Mouse (Mus musculus): Measurements from ENCODE around the gene Ghrhr.

The Ghrhr gene

GRCm38 (mm10) chr6:55353711-55354445, 22.2 kb upstream of the Ghrhr start:
- no peak for DNase-seq (ENCODE audit: low spot score in 2 of 2)

GRCm38 (mm10) chr6:55354456-55355117, 21.5 kb upstream of the Ghrhr start:
- DNase-seq (ENCODE audit: low spot score in 2 of 2) = no peak

GRCm38 (mm10) chr6:55355575-55355974, 20.5 kb upstream of the Ghrhr start:
- no peak for DNase-seq (ENCODE audit: low spot score in 2 of 2)

GRCm38 (mm10) chr6:55356017-55356703, 19.9 kb upstream of the Ghrhr start:
- DNase-seq (ENCODE audit: low spot score in 2 of 2) = no peak

GRCm38 (mm10) chr6:55356976-55357635, 19.0 kb upstream of the Ghrhr start:
- DNase-seq (ENCODE audit: low spot score in 2 of 2) = no peak

GRCm38 (mm10) chr6:55357636-55358031, 18.5 kb upstream of the Ghrhr start:
- DNase-seq (ENCODE audit: low spot score in 2 of 2) = no peak

- DNase-seq (ENCODE audit: low spot score in 2 of 2) = no peak
Measured at GRCm38 (mm10) chr6:55358731-55359143, 17.4 kb upstream of the Ghrhr start.

- no peak for DNase-seq (ENCODE audit: low spot score in 2 of 2)
Measured at GRCm38 (mm10) chr6:55362663-55363062, 13.4 kb upstream of the Ghrhr start.

- DNase-seq (ENCODE audit: low spot score in 2 of 2) = no peak
Measured at GRCm38 (mm10) chr6:55367126-55367525, 9.0 kb upstream of the Ghrhr start.

- DNase-seq (ENCODE audit: low spot score in 2 of 2) = no peak
Measured at GRCm38 (mm10) chr6:55370831-55371230, 5.3 kb upstream of the Ghrhr start.

GRCm38 (mm10) chr6:55376511-55376910, 416 bp downstream of the Ghrhr start:
- no peak for DNase-seq (ENCODE audit: low spot score in 2 of 2)

GRCm38 (mm10) chr6:55377461-55377860, 1.4 kb downstream of the Ghrhr start:
- DNase-seq (ENCODE audit: low spot score in 2 of 2) = no peak

- DNase-seq (ENCODE audit: low spot score in 2 of 2) = no peak
Measured at GRCm38 (mm10) chr6:55379641-55380335, 3.7 kb downstream of the Ghrhr start.

GRCm38 (mm10) chr6:55381966-55382365, 5.9 kb downstream of the Ghrhr start:
- no peak for DNase-seq (ENCODE audit: low spot score in 2 of 2)

GRCm38 (mm10) chr6:55383897-55384296, 7.8 kb downstream of the Ghrhr start:
- peak in 1 of 2 experiments; percentile 41 for DNase-seq (ENCODE audit: low spot score in 2 of 2)

GRCm38 (mm10) chr6:55384356-55384951, 8.4 kb downstream of the Ghrhr start:
- DNase-seq (ENCODE audit: low spot score in 2 of 2) = no peak

- DNase-seq (ENCODE audit: low spot score in 2 of 2) = no peak
Measured at GRCm38 (mm10) chr6:55388546-55389169, 12.6 kb downstream of the Ghrhr start.

GRCm38 (mm10) chr6:55389321-55389720, 13.2 kb downstream of the Ghrhr start:
- no peak for DNase-seq (ENCODE audit: low spot score in 2 of 2)

- DNase-seq (ENCODE audit: low spot score in 2 of 2) = no peak
Measured at GRCm38 (mm10) chr6:55391814-55392213, 15.7 kb downstream of the Ghrhr start.

GRCm38 (mm10) chr6:55392453-55392852, 16.4 kb downstream of the Ghrhr start:
- DNase-seq (ENCODE audit: low spot score in 2 of 2) = peak in 1 of 2 experiments; percentile 63

- no peak for DNase-seq (ENCODE audit: low spot score in 2 of 2)
Measured at GRCm38 (mm10) chr6:55394854-55395253, 18.8 kb downstream of the Ghrhr start.

Data from urinary bladder, adult 18-20 months (tissue).